Mouse (Mus musculus) embryonic fibroblast, embryonic 13.5 days (primary cell): ENCODE results near the gene Ints4.

Experiments used
- CTCF ChIP-seq: IDR thresholded peaks from 2 replicates; pipeline ENCODE4 v1.5.1; 2011; ENCODE audit warnings: mild to moderate bottlenecking, control low read depth, low read length, moderate library complexity, borderline replicate concordance; ENCODE audit not compliant: insufficient read depth
- POLR2A ChIP-seq: IDR thresholded peaks from 2 replicates; pipeline ENCODE4 v1.6.1; 2011; ENCODE audit warnings: low read depth, mild to moderate bottlenecking, control low read depth, low read length, moderate library complexity

DNA sequence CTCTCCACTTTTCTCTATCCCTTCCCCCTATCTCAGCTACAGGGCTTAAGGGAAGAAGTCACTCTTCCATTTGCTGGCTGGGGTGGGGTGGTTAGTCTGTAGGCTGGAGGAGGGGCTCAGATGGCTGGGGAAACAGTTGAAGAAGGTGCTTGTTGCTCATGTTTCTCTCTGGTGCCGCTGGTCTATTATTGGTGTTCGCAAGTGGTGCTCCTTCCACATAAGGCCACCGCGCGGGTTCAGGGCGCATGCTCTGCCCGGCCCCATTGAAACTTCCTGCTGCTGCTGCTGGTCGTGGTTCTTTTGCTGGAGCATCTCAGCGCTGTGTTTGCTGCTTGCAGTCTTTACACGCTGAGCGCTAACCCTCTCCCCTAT is 100.1 kb downstream of the Ints4 start:
- TF ChIP-seq POLR2A: peak; percentile 74
- no peak for TF ChIP-seq CTCF
